Mouse (Mus musculus) limb, embryonic 13.5 days (tissue): ENCODE results near the gene Tmem63b. TPM values are rescaled to one million over a fixed set of nuclear protein-coding genes. Genes with fewer than 3 reads are reported as not detected.

ENCODE experiments used
- ATAC-seq: fragments of 200-750 bp; cut with Nextera tagmentation; 2 replicates; pipeline ENCODE4 v1.8.0; 2017; ENCODE audit warnings: low read depth, moderate number of reproducible peaks, moderate TSS enrichment; ENCODE audit not compliant: low FRiP score
- H3K27ac ChIP-seq: fragments of 300-500 bp; sonication (generic); 2 replicates; pipeline ENCODE4 v1.5.1; 2015; ENCODE audit warnings: inconsistent platforms, mild to moderate bottlenecking, moderate library complexity
- H3K27me3 ChIP-seq: fragments of 300-500 bp; sonication (generic); 2 replicates; pipeline ENCODE4 v1.6.1; 2015; ENCODE audit warnings: mild to moderate bottlenecking, inconsistent platforms
- H3K36me3 ChIP-seq: fragments of 300-500 bp; sonication (generic); 2 replicates; pipeline ENCODE4 v1.6.1; 2015; ENCODE audit warnings: inconsistent platforms, mild to moderate bottlenecking, moderate library complexity
- H3K4me1 ChIP-seq: fragments of 300-500 bp; sonication (generic); 2 replicates; pipeline ENCODE4 v1.6.1; 2015; ENCODE audit warnings: inconsistent platforms
- H3K4me2 ChIP-seq: fragments of 300-500 bp; sonication (generic); replicated peaks from 2 replicates; pipeline ENCODE4 v1.6.1; 2015; ENCODE audit warnings: inconsistent platforms, mild to moderate bottlenecking, moderate library complexity
- H3K4me3 ChIP-seq: fragments of 300-500 bp; sonication (generic); 2 replicates; pipeline ENCODE4 v1.5.1; 2015; ENCODE audit warnings: moderate library complexity, mild to moderate bottlenecking, inconsistent platforms
- H3K9ac ChIP-seq: fragments of 300-500 bp; sonication (generic); 2 replicates; pipeline ENCODE4 v1.6.1; 2015; ENCODE audit warnings: mild to moderate bottlenecking, inconsistent platforms
- H3K9me3 ChIP-seq: fragments of 300-500 bp; sonication (generic); 2 replicates; pipeline ENCODE4 v1.6.1; 2016; ENCODE audit warnings: inconsistent platforms
- WGBS: fragments of 180-500 bp; shearing (Covaris S2); methylation state at CpG from one replicate; pipeline ENCODE4 v1.1.7; 2015; 5-methylcytosine and 5-hydroxymethylcytosine counted together
- polyA plus RNA-seq: library from polyadenylated mRNA; unstranded; fragments of >200 nt; fragmentation: Nextera tagmentation; extraction: Ambion mirVana; gene quantifications from 2 replicates; pipeline ENCODE4 v1.2.1, GENCODE M21; 2015

Gene Tmem63b
- polyA plus RNA-seq, 1 experiment from 2014 or later, result 36.7 TPM

DNA sequence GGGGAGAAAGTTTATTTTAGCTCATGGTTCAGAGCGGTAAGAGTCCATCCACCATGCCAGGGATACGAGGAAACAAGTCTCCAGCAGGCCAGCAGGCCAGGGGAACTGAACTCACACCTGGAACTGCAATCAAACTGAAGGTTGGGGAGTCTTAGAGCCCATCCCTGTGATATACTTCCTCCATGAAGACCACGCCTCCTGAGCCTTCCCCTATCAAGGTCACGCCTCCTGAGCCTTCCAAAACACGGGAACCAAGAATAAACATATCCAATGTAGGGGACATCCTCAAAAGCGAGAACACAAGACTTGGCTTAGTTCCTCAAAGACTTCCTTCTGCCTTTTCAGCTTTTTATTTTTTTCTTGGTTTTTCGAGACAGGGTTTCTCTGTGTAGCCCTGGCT is 73.8 kb downstream of the Tmem63b start:
- H3K36me3 ChIP-seq, result no peaks in the 10 kb centered on the region
- H3K4me3 ChIP-seq, result no peak overlapping the region
- 84% methylated on average over 7 of the region's 7 CpGs for WGBS
- no peaks in the 10 kb centered on the region for H3K27me3 ChIP-seq
- H3K27ac ChIP-seq, result no peak overlapping the region
- H3K9me3 ChIP-seq, result no peaks in the 10 kb centered on the region
- ATAC-seq, result no peak
- no peak overlapping the region for H3K9ac ChIP-seq
- no peak overlapping the region for H3K4me2 ChIP-seq
- no peaks in the 10 kb centered on the region for H3K4me1 ChIP-seq

DNA sequence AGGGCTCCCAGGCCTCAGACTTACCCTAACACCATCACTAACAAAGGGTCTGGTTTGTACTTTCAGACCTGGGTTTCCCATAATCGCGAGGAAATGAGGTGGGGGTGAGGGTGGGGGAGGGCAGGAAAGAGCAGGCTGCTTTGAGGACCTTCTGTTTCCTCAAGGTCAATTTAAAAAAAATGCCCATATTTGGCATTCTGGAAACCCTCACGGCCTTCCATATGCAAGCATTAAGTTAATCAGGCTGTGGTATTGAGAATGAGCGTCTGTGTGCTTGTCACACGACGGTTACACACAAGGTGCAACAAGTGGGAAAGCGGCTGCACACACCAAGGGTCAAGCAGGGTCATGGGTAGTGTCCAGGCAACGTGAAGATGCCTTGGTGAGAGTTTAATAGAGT is 74.7 kb downstream of the Tmem63b start:
- no peak overlapping the region for H3K4me3 ChIP-seq
- 70% methylated on average over 8 of the region's 8 CpGs for WGBS
- H3K27ac ChIP-seq, result no peak overlapping the region
- no peak for ATAC-seq
- no peaks in the 10 kb centered on the region for H3K27me3 ChIP-seq
- no peak overlapping the region for H3K9ac ChIP-seq
- no peak overlapping the region for H3K4me2 ChIP-seq
- H3K9me3 ChIP-seq, result no peaks in the 10 kb centered on the region
- H3K4me1 ChIP-seq, result no peaks in the 10 kb centered on the region
- no peaks in the 10 kb centered on the region for H3K36me3 ChIP-seq

Other genes starting within 250 kb of the Tmem63b start
- 0.70 and 0.98 TPM in 2 replicates for gene Spats1, start 211.5 kb downstream of the Tmem63b start, polyA plus RNA-seq
- 22.8 and 23.0 TPM in 2 replicates for gene Aars2, start 180.1 kb downstream of the Tmem63b start, polyA plus RNA-seq
- 0.80 and 1.0 TPM in 2 replicates for gene Tcte1, start 163.5 kb downstream of the Tmem63b start, polyA plus RNA-seq
- gene Tmem151b, start 137.2 kb downstream of the Tmem63b start, polyA plus RNA-seq, result 10.0 and 10.5 TPM in 2 replicates
- gene Nfkbie, start 131.2 kb downstream of the Tmem63b start, polyA plus RNA-seq, result 6.2 and 6.3 TPM in 2 replicates
- gene Slc35b2, start 123.0 kb downstream of the Tmem63b start, polyA plus RNA-seq, result 114 and 127 TPM in 2 replicates
- 1,635 and 1,682 TPM in 2 replicates for gene Hsp90ab1, start 113.6 kb downstream of the Tmem63b start, polyA plus RNA-seq
- 74.0 and 83.4 TPM in 2 replicates for gene Slc29a1, start 87.3 kb downstream of the Tmem63b start, polyA plus RNA-seq
- 26.5 and 26.7 TPM in 2 replicates for gene Mymx, start 84.8 kb downstream of the Tmem63b start, polyA plus RNA-seq
- 0.26 and 0.42 TPM in 2 replicates for gene Capn11, start 27.6 kb downstream of the Tmem63b start, polyA plus RNA-seq
- 136 and 140 TPM in 2 replicates for gene Mrpl14, start 583 bp downstream of the Tmem63b start, polyA plus RNA-seq
- gene 1600014C23Rik, start 46.9 kb upstream of the Tmem63b start, polyA plus RNA-seq, result not detected in 2 replicates